Mouse (Mus musculus) kidney, adult 11 months (tissue): ENCODE results near the gene Ncoa1.
"Not testable (repeated sequence)": the region's sequence is repeated elsewhere in the genome, so short reads cannot be mapped to it uniquely, and the experiment has no call there.

ENCODE experiments used
- DNase-seq: peaks from one replicate; pipeline ENCODE4 v3.0.0; 2022

Gene Ncoa1

DNA sequence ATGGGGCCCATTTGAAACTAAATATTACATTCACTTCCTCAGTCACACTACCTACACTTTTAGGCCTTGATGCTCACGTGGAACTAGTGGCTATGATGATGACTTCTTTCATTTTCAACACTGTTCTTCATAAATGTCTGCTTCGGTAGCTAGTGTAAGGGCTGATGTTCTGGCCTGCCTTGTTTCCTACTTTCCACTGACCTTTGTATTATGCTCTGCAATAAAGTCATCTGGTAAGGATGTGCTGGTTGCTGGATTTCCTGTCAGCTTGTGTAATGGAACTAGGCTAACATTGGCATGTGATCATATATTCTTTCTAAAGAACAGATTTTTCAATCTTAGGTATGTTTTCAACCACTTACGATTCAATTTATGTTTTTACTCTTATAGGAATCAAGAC lies 177.7 kb downstream of the Ncoa1 start:
- no peak for DNase-seq

DNA sequence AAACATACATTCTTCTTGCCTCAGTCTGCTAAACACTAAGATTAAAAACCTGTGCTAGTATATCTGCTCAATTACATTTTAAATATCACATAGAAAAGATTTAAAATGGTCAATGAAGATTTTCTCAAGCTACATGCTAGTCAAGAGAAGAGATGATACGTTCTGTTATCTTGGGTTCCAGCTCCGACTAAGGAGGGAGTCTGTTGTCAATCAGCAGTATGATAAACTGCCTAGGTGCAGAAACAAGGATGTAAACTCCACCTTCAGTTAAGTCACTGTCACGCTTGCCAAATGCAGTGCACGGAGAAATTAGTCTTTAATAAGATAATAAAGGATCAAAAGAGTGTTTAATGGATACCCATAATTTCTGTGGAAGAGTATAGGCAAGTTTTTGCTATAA lies 178.4 kb downstream of the Ncoa1 start:
- no peak for DNase-seq

DNA sequence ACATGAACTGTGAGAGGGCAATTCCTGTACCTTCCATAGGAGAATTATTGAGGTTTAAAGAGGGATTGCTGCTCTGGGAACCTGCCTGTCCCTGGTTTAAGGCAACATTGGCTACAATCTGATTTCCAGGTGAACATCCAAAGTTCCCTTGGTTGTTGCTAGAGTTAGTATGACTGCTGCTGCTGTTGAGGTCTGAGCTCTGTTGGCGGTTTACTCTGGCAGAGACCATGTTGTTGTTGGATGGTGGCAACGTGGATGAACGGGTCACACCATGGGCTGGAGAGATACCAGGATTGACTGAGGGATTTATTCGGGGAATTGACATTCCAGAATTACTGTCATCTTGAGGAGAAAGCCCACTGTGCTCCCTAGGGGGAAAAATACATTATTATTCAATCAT lies 181.1 kb downstream of the Ncoa1 start:
- no peak for DNase-seq

DNA sequence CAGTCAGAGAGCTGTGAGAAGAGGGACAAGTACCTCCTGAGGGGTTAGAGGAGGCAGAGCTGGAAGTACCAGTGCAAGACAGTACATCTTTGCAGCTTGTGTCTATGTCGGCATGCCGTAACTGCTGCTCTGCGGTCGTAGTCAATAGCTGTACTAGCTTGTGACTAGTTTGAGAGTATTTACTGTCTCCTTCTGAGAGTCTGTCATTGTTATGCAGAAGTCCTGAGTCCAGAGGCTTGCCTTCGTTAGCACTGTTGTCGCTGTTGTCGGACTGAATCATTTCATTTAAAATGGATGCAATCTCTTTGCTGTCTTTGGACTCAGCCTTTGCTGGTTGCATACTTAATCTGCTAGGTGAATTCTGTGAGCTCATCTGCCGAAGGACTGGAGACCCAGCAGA lies 181.7 kb downstream of the Ncoa1 start:
- DNase-seq: no peak

DNA sequence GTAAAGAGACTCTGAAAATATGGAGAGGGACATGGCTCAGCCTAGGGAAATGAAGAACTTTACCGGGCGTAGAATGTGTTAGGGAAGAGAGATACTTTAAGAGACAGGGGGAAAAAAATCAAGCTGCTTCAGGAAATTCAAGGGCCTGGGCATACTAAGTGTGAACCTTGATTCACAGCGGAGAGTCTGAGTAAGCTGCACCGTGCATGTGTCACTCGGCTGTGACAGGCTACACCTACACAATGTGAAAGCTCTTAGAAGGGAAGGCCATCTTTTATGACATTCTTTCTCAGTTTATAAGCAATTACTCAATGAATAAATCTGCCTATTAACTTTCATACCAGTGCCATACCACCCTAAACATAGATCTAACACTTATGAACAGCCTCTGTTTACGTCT lies 183.2 kb downstream of the Ncoa1 start:
- DNase-seq: no peak

DNA sequence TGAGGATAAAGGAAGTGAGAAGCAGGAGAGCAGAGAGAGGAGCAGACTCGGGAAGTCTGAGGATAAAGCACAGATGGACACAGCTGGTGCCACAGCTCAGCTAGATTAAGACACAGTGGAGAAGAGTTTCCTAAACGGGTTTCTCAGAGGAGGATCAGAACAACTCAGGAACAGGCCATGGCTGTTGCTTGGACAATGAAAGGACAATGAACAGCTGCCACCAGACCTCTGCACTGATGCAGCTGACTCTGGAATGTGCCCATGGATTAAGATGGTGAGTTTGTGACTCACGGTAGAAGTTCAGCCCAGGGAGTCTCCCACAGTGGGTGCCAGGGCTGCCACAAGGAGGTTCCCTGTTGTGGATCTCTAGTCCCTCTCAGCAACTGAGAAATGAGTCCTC lies 191.8 kb downstream of the Ncoa1 start:
- DNase-seq: no peak

DNA sequence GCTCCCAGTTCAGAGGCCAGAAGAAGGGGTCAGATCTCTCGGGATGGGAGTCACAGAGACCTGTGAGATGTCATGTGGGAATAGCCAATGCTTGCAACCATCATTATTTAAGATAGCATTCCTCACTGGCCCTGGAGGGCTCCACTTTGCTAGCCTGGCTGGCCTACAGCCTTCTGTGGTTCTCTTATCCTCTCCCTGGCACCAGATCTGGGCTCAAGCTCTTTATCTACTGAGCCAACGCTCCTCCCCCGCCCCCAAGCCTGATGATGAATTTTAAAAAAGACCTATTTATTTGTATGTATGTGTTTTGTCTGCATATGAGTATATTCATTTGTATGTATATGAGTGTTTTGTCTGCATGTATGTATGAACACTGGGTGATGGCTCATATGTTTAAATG lies 197.1 kb downstream of the Ncoa1 start:
- DNase-seq: no peak

DNA sequence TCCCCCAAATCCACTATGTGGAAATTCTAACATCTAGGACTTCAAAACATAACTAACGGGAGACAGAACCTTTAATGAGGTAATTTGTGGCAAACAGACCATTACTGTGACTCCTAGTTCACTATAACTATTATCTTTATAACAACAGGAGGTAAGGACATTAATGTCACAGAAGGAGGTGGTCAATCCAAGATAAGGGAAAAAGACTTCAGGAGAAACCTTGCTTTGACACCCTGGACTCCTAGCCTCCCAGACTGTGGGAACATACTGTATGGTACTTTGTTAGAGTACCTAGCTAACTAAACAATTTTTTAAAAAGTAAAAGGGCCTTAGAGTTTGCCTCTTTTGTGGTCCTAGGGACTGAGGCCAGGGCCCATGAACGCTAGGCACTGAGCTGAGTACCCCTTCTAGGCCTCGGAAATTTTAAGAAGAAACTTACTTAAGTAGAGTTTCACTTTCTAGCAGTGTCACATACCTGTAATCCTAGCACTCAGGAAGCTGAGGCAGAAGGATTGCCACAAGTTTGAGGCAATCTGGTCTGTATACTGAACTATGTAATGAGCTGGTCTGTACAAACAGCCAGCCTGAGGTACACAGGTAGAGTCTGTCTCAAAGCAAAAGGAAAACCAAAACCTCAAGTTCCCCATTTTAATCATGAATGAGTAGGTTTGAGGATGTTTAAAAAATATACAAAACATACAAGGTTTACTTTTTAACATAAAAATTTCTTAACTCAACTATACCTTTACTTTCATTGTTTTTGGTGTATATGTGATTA lies 197.8 kb downstream of the Ncoa1 start:
- no peak for DNase-seq

DNA sequence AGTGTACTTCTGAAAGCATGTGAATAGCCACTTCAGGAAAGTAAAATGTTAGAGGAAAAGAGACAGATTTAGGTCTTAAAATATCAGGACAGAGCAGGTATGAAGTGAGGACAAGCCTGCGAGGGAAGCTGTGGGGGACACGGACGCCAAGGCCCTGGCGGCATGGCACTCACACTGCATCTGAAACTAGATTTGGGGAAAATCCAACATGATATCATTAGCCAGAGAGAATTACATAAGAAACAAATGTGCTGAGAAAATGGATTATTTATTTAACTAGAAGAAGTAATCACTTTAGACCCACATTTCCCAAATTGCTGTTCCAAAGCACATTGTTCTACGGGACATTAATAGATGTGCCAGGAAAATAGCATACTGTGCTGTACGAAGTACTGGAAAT lies 205.9 kb downstream of the Ncoa1 start:
- no peak for DNase-seq

DNA sequence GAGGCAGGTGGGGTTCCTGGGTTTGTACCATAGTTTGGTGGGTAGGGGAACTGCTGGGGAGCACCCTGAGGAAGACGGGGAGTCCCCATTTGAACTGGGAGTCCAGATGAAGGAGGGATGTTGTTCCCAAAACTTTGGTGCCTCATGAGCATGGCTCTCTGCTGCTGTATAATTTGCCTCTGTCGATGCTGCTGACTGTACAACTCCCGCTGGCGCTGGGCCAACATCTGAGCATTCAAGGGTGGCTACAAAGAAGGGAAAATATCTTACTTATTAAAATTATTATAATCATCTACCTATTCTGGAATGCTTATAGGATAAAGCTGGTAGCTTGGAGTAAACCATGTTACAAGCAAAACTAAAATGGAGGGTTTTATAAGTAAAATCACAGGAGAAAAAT lies 209.2 kb downstream of the Ncoa1 start:
- no peak for DNase-seq

DNA sequence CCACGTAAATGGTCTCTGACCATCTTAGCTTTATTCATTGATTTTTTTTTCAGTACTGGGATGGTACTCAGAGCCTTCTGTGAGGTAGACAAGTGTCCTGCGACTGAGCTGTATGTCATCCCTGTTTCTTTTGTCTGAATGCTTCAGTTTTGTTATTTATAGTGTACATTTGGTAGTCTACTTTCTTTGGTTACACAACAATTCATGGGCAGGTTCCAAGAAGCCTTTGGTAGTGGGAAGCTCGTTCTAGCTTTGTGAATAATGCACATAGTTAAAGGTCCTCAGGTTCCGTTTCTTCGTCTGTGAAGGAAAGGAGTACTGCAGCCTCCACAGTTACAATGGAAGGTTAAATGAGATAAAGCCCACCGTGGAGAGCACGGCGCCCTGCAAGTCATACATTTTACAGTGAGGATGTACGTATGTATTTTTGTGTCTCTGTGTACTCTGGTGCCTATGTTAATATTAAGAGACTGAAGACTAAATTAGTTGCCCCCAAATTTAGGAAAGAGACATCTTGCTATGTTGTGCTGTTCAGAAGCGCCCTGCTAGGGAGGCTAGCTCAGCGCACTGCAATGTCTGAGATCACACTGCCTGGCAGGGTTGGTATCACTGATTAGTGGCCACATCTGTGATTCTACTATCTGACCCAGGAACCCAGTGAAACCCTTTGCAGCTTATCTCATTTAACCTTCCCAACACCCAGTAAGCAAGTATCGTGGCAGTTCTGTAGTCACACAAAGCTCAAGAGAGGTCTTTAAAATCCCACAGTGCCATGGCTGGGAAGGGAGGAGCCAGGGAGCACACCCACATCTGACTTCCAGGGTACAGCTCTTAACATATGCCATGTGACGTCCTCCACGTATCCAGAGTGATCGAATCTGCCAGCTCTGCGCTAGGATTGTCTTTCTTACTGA lies 224.0 kb downstream of the Ncoa1 start:
- no peak for DNase-seq

DNA sequence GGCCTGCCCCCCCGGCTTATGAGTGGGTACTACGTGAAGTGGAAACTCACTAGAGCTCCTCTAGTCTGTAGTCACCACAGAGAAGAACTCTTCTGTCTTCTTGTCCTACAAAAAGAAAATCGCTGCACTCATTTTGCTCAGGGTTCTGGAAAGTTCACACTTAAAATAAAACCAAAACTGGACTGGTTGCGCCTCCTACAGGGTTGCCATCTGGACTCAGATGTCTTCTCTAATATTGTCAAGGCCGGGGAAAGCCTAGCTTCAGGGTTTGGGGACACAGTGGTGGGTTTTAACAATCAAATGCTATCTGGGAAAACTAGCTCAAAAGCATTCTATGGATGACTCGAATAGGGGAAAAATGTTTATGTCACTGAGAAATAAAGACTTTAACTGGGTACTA lies 227.2 kb downstream of the Ncoa1 start:
- DNase-seq: no peak

DNA sequence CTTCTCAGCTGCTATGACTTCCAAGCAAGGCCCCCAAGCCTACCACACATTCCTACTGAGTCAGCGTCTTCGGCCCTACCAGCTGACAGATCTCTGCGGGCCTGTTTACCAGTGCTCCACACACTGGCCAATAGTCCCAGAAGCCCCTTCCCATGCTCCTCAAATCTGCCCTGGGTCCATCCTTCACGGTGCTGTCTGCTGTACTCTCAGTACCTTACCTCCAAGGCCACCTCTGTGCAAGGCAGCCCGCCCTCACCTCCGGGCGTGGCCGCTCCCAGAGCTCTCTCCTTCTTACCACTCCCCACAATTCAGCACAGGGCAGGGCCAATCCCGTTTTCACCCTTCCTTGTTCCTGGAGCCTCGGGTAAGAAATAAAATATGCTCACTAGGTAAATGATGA lies 231.2 kb downstream of the Ncoa1 start:
- no peak for DNase-seq

DNA sequence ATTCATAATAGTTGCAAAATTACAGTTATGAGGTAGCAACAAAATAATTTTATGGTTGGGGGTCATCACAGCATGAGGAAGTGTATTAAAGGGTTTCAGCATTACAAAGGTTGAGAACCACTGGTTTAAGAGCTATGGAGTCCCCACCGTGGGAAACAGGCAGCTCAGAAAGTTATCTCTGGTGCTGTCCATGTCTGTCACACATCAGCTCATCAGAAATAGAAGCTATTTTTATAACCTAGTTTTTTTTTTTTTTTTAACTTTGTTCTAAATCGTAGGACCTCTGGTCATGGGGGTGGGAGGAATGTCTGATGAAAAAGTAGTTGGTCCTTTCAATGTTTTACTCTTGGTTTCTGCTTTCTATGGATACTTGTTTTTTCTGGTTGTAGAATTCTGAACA lies 233.2 kb downstream of the Ncoa1 start:
- DNase-seq: no peak

DNA sequence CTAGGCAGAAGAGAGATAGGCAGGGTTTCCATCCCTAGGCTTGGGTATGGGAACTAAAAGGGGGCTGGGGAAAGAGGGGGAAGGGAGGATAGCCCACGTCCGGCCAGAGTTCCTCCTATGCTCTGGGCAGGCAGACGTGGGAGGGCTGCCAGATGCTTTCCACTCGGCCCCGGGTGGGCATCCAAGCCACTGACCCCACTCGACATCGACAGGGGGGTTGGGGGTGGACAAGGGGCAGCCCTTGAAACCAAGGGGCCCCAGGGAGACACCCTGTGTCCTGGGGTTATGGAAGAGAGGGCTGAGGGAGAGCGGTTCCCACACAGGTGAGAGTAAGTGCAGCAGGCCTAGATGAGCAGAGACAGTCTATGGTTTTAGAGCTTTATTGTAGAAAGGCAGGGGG lies 236.7 kb downstream of the Ncoa1 start:
- not testable (repeated sequence) for DNase-seq

DNA sequence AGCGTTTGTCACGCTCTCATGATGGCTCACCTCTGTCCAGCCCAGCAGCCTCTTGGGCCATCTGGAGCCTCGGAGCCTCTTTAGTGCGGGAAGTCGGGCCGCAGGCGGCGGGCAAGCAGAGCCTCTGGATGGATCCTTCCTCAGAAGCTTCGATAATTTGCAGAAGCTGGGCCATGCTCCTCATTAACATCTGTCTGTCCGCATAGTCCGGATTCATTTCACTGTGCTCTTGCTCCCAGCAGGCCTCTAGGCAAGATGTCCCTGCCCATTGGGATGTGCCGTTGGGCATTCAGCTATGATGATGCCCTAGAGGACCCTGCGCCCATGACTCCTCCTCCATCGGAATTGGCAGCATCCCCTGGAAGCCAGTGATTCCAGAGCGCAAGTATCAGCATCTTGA lies 239.5 kb downstream of the Ncoa1 start:
- DNase-seq: no peak

DNA sequence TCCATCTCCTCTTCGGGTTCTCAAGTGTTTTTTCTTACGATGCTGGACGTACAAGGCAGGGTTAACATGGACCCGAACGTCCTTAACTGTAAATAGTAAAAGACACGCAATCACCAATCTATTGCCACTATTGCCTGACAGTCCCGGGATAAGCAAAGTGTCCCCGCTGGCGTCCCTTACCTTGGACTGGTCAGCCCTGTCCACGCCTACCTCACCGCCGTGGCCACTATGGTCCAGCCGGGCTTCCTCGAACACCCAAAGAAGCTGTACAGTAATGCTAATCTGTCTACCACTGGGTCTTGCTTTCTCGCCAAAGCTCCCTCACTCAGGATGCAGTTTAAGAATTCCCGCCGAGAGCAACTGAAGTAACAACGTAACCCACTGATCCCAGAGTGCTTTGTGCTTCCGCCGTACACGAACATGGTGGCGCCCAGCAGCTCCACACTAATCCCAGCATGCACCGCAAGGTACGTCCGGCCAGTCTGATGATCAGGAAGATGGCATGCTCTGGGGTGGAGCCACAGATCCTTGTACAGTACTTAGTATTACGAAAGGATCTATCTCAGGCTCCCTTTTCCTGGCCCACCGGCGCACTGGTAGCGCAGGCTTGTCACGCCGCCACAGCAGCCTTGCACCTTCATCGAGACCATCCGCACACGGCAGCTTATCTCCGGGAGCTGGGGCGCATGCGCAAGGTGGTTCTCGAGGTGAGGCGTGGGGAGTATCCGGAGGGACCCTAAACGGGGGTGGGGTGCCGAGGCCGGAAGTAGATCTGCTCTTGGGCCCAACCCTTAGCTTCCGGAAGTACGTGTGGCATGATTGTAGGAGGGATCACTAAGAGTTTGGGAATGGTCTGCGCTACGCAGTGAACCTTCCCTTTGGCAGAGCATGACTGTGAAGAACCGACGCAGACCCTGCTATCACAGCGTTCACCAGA lies 243.1 kb downstream of the Ncoa1 start, which contains the start of the genes Ptrhd1 and Cenpo:
TSS of gene Ptrhd1 (plus strand) at position 456 of the 937 bp plus-strand sequence.
TSS of gene Cenpo (minus strand) at position 723 of the 937 bp plus-strand sequence.
- DNase-seq: peak; percentile 99

DNA sequence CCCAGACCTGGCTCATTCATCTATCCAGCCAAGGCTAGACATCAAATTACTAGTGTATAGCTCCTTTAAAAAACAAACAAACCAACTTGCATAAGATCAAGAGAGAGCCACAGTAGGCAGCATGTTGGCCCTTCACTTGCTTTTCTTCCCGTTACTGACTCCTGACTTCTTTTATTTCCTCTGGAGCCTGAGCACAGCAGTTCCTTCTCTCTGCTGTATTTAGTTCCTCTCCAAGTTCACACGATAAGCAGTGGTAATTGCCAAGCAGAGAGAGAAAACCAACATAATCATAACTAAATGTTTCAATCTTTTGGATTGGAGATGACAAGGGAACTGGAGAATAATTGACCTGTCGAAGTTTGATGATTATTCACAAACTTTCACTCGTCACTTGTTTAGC lies 244.2 kb downstream of the Ncoa1 start:
- DNase-seq: no peak

DNA sequence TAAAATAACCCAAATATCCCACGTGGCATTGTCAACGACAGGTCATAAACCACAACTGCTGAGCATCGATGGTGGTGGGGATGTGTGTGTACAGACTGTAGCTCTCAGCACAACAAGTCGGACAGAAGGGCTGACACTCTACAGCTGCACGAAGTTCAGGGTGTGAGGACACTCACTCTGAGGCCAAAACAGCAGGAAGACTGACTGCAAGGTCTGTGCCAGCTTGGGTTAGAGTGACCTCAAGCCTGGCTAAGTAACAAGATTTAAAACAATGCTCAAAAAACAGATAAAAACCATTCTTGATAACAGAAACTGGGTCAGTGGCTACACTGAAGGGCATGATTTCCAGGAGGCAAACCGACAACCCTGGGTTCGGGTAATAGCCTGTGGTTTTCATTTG lies 246.8 kb downstream of the Ncoa1 start:
- DNase-seq: no peak

DNA sequence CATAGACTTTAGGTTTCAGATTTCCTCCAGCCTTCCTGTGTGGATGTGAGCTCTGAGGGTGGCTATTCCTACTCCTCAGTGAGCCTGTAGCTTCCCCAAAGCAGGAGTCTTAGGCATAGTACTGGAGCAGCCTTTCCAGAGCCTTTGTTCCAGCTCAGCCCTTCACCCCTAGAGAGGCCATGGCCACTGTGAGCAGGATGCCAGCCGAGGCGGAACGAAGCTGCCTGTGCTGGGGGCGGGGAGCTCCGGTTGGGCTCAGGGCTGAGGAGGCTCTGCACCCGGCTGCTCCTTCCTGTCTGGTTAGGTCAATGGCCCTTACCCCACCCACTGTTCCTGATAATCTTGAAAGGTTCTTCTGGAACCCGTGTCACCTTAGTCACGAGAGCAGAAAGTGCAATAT lies 264.1 kb downstream of the Ncoa1 start:
- no peak for DNase-seq

DNA sequence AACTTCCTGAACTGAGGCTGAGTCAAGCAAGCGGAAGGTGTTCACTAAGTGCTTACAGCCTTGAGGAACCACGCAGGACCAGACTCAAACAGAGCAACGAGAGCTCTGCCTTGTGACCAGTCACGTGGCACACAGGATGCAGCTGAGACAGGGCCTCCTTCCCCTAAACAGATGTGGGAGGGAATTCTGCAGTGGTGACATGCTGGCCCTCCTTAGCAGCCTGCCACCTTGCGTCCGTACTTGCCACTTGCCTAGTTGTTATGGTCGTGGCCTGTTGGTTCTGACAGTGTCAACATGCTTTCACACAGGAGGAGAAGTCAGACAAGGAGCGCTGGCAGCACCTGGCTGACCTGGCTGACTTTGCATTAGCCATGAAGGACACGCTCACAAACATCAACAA lies 265.8 kb downstream of the Ncoa1 start:
- DNase-seq: peak; percentile 39

DNA sequence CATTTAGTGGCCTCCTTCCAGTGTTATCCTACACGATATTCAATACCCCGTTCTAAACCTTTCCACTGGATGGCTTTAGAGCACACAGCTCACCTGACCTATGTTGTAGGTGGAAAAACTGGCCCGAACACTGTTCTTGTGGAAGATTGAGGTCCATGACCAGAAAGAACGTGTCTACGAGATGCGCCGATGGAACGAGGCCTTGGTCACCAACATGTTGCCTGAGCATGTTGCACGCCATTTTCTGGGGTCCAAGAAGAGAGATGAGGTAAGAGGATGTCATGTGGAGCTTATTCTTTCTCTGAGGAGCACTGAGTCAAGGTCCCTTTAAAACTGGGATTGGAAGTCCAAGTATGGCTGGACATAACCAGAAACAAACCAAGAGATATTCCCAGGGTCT lies 267.8 kb downstream of the Ncoa1 start:
- no peak for DNase-seq
